In the genomic region with DNA sequence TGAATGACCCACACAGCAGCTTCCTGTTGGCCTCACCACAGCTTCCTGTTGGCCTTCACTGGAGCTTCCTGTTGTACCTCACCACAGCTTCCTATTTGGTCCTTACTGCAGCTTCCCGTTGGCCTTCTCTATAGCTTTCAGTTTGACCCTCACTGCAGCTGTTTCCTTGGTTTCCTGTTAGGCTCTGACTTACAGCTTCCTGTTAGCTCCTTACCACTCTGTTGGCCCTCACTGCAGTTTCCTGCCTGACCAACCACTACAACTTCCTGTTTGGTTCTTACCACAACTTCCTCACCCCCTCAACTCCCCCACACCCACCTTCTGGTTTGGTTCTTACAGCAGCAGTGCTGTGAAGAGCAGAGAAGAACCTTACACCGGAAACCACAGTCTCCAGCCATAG, we compare ENCODE assay signal across 8 mouse cellular contexts.
A peak's percentile ranks its signal among the peaks of the same experiment; 100 is the strongest.
DNase-seq lines count a peak whose midpoint lies in the region; ATAC-seq and TF ChIP-seq lines count a peak whose summit lies in the region.
"Had no signal": no experiment of that assay in that cellular context is flagged by ENCODE, and none has a peak within 500 bp of the region (broad histone marks: within the 10 kb centered on the region; RNA-seq: fewer than 3 reads in every experiment).

No protein-coding gene starts in this region.

- no peak overlapping the region for H3K9ac ChIP-seq in neural tube, embryonic 13.5 days
- no peak overlapping the region for H3K9ac ChIP-seq in neural tube, embryonic 15.5 days (replicated peaks)
- no peak overlapping the region for H3K9ac ChIP-seq in heart, postnatal 0 days (replicated peaks; ENCODE audit: low read depth, low read length)
- H3K9ac ChIP-seq in midbrain, embryonic 15.5 days = no peak overlapping the region

- TF ChIP-seq CTCF in heart, postnatal 0 days (IDR thresholded peaks at IDR 0.05; ENCODE audit: low read depth) = no peak

- no peak overlapping the region for H3K4me2 ChIP-seq in neural tube, embryonic 13.5 days
- no peak overlapping the region for H3K4me2 ChIP-seq in neural tube, embryonic 15.5 days
- H3K4me2 ChIP-seq in heart, postnatal 0 days (ENCODE audit: low read depth, low read length) = no peak overlapping the region
- H3K4me2 ChIP-seq in midbrain, embryonic 15.5 days = no peak overlapping the region

- peaks cover 9% of the 10 kb centered on the region for H3K27me3 ChIP-seq in neural tube, embryonic 13.5 days
- H3K27me3 ChIP-seq in neural tube, embryonic 15.5 days (replicated peaks) = 0 out of 2 replicates have a peak, but pooled peaks cover 2% of the 10 kb centered on the region
- no peaks in the 10 kb centered on the region for H3K27me3 ChIP-seq in heart, postnatal 0 days (ENCODE audit: control insufficient read depth, insufficient read depth, low read length)
- H3K27me3 ChIP-seq in midbrain, embryonic 15.5 days (replicated peaks) = no peaks in the 10 kb centered on the region

- TF ChIP-seq EP300 in heart, postnatal 0 days (IDR thresholded peaks at IDR 0.05; ENCODE audit: low read depth) = no peak

- no peaks in the 10 kb centered on the region for H3K9me3 ChIP-seq in neural tube, embryonic 13.5 days
- H3K9me3 ChIP-seq in neural tube, embryonic 15.5 days (replicated peaks) = no peaks in the 10 kb centered on the region
- no peaks in the 10 kb centered on the region for H3K9me3 ChIP-seq in heart, postnatal 0 days (replicated peaks; ENCODE audit: control insufficient read depth, low read length)
- no peaks in the 10 kb centered on the region for H3K9me3 ChIP-seq in midbrain, embryonic 15.5 days

- H3K4me1 ChIP-seq in neural tube, embryonic 13.5 days (replicated peaks) = peaks cover 14% of the 10 kb centered on the region
- peaks cover 8% of the 10 kb centered on the region for H3K4me1 ChIP-seq in neural tube, embryonic 15.5 days
- peaks cover 22% of the 10 kb centered on the region for H3K4me1 ChIP-seq in heart, postnatal 0 days (ENCODE audit: control insufficient read depth, insufficient read depth)
- H3K4me1 ChIP-seq in midbrain, embryonic 15.5 days = peaks cover 9% of the 10 kb centered on the region

- H3K36me3 ChIP-seq in neural tube, embryonic 13.5 days = no peaks in the 10 kb centered on the region
- H3K36me3 ChIP-seq in neural tube, embryonic 15.5 days = no peaks in the 10 kb centered on the region
- no peaks in the 10 kb centered on the region for H3K36me3 ChIP-seq in heart, postnatal 0 days (replicated peaks; ENCODE audit: control insufficient read depth, insufficient read depth, low read length)
- H3K36me3 ChIP-seq in midbrain, embryonic 15.5 days (replicated peaks) = no peaks in the 10 kb centered on the region

- 71% methylated on average over 2 of the region's 2 CpGs for WGBS in neural tube, embryonic 13.5 days
- WGBS in neural tube, embryonic 15.5 days = 85% methylated on average over 2 of the region's 2 CpGs
- WGBS in heart, postnatal 0 days = 66% methylated on average over 2 of the region's 2 CpGs
- 93% methylated on average over 2 of the region's 2 CpGs for WGBS in midbrain, embryonic 15.5 days

- no peak overlapping the region for H3K4me3 ChIP-seq in neural tube, embryonic 13.5 days
- no peak overlapping the region for H3K4me3 ChIP-seq in neural tube, embryonic 15.5 days (replicated peaks)
- no peak overlapping the region for H3K4me3 ChIP-seq in heart, postnatal 0 days (ENCODE audit: low read depth, low read length)
- H3K4me3 ChIP-seq in midbrain, embryonic 15.5 days = no peak overlapping the region
- H3K4me3 ChIP-seq: megakaryocyte, embryonic 14.5 days had no signal

- peak overlapping the region; percentile 56; the same call in 1 of the 2 replicates for H3K27ac ChIP-seq in neural tube, embryonic 13.5 days (replicated peaks)
- no peak overlapping the region for H3K27ac ChIP-seq in neural tube, embryonic 15.5 days (replicated peaks)
- H3K27ac ChIP-seq in heart, postnatal 0 days (ENCODE audit: low read depth) = peak overlapping the region; percentile 70
- H3K27ac ChIP-seq in midbrain, embryonic 15.5 days = 0 out of 2 replicates have a peak overlapping the region, but pooled peaks have one; percentile 29

- ATAC-seq in neural tube, embryonic 13.5 days (ENCODE audit: low read depth) = no peak
- ATAC-seq in neural tube, embryonic 15.5 days (ENCODE audit: low FRiP score) = no peak
- 0 out of 2 replicates have a peak, but pooled peaks have one; percentile 29 for ATAC-seq in heart, postnatal 0 days (ENCODE audit: insufficient read depth, low read depth)
- ATAC-seq in midbrain, embryonic 15.5 days (replicated peaks) = no peak

- DNase-seq in heart, postnatal 0 days (ENCODE audit: low spot score) = peak; percentile 24
- DNase-seq in adrenal gland, postnatal 14 days = no peak
- no peak for DNase-seq in right cerebral cortex, postnatal 25 days
- DNase-seq in adrenal gland, adult 8-10 months = no peak
